Mouse (Mus musculus): Measurements from ENCODE around the gene Ephb4. TPM values are rescaled to one million over a fixed set of nuclear protein-coding genes. Genes with fewer than 3 reads are reported as not detected.

The Ephb4 gene
- not detected for polyA plus RNA-seq (2017; shearing (Covaris generic))

- ATAC-seq = no peak
Measured at GRCm38 (mm10) chr5:137349384-137350204, at the start of gene Ephb4. Gene Ephb4 (plus strand): TSS chr5:137350109.

- ATAC-seq = no peak
Measured at GRCm38 (mm10) chr5:137301253-137301652, 48.7 kb upstream of the Ephb4 start.

- ATAC-seq = no peak
Measured at GRCm38 (mm10) chr5:137303609-137304008, 46.3 kb upstream of the Ephb4 start.

GRCm38 (mm10) chr5:137304165-137304564, 45.7 kb upstream of the Ephb4 start:
- ATAC-seq = no peak

GRCm38 (mm10) chr5:137304816-137305215, 45.1 kb upstream of the Ephb4 start:
- no peak for ATAC-seq

GRCm38 (mm10) chr5:137305822-137306221, 44.1 kb upstream of the Ephb4 start:
- no peak for ATAC-seq

GRCm38 (mm10) chr5:137306439-137307005, 43.4 kb upstream of the Ephb4 start:
- ATAC-seq = peak; percentile 50

- ATAC-seq = peak; percentile 88
Measured at GRCm38 (mm10) chr5:137307071-137307912, 42.6 kb upstream of the Ephb4 start, which contains the start of gene Srrt. Gene Srrt (minus strand): TSS chr5:137307674.

- no peak for ATAC-seq
Measured at GRCm38 (mm10) chr5:137308356-137308755, 41.6 kb upstream of the Ephb4 start.

- no peak for ATAC-seq
Measured at GRCm38 (mm10) chr5:137313466-137314192, 36.3 kb upstream of the Ephb4 start.

GRCm38 (mm10) chr5:137314193-137315083, 35.5 kb upstream of the Ephb4 start, which contains the start of gene Trip6:
Gene Trip6 (minus strand): TSS chr5:137314404.
- ATAC-seq = no peak

GRCm38 (mm10) chr5:137315084-137315903, 34.6 kb upstream of the Ephb4 start:
- ATAC-seq = no peak

- no peak for ATAC-seq
Measured at GRCm38 (mm10) chr5:137317361-137317760, 32.5 kb upstream of the Ephb4 start.

GRCm38 (mm10) chr5:137318570-137318969, 31.3 kb upstream of the Ephb4 start:
- ATAC-seq = no peak

GRCm38 (mm10) chr5:137320996-137321395, 28.9 kb upstream of the Ephb4 start:
- ATAC-seq = no peak

- no peak for ATAC-seq
Measured at GRCm38 (mm10) chr5:137330910-137331309, 19.0 kb upstream of the Ephb4 start.

- ATAC-seq = no peak
Measured at GRCm38 (mm10) chr5:137332857-137333511, 16.9 kb upstream of the Ephb4 start.

GRCm38 (mm10) chr5:137333512-137334174, 16.3 kb upstream of the Ephb4 start, which contains the start of gene Slc12a9:
Gene Slc12a9 (minus strand): TSS chr5:137333597.
- peak; percentile 97 for ATAC-seq

- ATAC-seq = no peak
Measured at GRCm38 (mm10) chr5:137334317-137334716, 15.6 kb upstream of the Ephb4 start.

Data from CD4-positive, CD25-positive, alpha-beta regulatory T cell, adult 4 months (primary cell).